Mouse (Mus musculus) 3T3-L1 (cell line): ENCODE results near the gene Apc2.
"Not testable (repeated sequence)": the region's sequence is repeated elsewhere in the genome, so short reads cannot be mapped to it uniquely, and the experiment has no call there.

Source experiments
- DNase-seq: peaks from one replicate; pipeline ENCODE4 v3.0.0-alpha.2; 2015; ENCODE audit warnings: low read depth, low spot score

The Apc2 gene

DNA sequence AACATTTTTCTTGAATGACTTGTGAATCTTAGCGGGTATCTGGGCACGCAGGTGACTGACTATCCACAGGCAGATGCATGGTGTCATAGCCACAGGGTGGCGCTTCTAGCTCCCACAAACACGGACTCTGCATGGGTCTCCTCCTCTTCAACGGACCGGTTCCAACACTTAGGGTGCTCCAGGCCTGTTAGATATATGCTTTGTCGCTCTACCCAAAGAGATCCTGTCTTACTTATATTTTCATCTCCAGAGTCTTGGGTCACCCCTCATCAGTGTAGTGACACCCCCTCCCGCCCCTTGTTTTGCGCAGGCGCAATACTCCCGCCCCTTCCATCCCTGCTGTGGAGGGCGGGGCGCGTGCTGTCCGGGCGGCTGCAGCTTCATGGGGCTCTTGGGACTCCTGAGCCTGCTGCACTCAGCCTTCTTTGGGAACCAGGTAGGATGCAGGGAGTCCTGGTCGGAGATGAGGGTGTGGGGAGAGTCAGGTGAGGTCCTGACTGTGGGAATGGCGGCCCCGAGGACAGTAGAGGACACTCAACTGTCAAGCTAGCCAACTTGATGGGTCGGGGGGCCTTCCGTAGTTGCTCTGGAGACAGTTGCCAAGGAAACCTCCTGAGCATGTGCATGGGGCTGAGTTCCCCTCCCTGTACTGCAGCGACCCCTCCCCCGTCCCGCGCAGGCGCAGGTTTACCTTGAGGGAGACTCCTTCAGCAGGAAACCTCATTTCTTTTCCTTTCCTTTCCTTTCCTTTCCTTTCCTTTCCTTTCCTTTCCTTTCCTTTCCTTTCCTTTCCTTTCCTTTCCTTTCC lies at the start of gene Apc2:
Gene Apc2 (plus strand): TSS at position 360 of the 808 bp plus-strand sequence.
- peak; percentile 57 for DNase-seq

DNA sequence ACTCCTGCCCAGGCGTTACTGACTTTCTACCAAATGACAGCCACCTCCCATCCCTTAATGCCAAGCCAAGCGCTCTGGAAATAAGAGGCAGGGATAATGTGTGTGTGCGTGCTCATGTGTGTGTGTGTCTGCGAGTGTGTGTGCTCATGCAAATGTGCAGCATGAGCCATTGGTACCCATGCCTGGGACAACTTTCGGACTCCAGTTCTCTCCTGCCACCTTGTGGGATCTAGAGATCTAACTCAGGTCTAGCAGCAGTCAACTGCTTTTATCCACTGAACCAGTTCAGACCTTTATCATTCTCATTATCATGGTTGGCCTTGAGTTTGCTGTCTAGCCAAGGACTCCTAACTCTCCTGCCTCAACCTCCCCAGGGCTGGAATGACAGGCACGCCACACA lies 47.9 kb upstream of the Apc2 start:
- peak; percentile 70 for DNase-seq

DNA sequence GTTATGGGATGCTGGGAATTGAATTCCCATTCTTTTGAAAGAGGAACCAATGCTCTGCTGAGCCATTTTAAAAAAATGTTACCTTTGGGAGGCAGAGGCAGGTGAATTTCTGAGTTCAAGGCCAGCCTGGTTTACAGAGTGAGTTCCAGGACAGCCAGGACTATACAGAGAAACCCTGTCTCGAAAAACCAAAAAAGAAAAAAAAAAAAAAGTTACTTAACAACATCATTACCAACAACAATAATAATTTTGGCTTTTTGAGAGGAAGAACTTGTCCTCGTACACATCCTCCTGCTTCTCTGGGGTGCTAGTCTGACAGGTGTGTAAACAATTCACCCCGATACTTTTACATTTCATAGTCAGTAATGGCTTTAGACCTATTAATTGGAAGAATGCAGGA lies 47.3 kb upstream of the Apc2 start:
- DNase-seq = not testable (repeated sequence)

DNA sequence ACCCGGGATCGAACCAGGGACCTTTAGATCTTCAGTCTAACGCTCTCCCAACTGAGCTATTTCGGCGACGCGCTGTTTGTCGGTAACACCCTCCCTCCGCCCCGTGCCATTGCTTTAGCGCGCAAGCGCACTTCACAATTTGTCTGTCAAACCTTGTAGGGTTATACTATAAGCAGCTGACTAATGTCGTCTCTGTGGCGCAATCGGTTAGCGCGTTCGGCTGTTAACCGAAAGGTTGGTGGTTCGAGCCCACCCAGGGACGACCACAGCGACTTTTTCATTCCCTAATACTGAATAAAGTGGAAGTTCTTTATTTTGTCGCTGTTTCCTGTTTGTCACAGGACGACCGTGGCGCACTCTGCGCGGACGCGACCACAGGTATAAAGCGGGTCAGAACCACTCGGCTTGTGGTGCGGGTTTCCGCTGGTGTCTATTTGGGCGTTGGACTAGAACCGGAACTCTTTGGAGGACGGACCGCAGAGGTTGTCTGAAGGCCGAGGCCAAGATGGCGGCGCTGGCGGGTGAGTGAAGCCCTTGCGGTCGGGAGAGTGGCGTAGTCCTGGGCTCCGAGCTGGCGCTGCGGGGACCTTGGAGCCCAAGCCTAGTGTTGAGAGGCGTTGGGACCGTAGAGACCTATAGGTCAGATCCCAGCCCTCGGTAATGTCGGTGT lies 46.7 kb upstream of the Apc2 start, which contains the start of gene Ndufs7:
Gene Ndufs7 (plus strand): TSS at position 151 of the 670 bp plus-strand sequence.
- DNase-seq = peak; percentile 93

DNA sequence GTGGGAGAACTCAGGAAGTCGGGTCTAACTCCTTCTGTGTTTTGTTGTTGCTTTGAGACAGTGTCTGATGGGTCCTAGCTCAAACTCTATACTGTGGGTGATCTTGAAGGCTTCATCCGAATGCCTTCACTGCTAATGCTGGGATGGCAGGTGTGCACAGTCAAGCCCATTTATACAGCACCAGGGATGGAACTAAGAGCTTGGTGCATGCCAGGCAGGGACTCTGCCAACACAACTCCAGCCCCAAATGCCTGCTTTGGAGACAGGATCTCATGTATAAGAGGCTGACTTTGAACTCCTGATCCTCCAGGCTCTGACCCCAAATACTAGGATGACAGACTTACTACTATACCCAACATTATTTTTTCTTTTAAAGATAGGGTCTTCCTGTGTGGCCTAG lies 45.7 kb upstream of the Apc2 start:
- no peak for DNase-seq

DNA sequence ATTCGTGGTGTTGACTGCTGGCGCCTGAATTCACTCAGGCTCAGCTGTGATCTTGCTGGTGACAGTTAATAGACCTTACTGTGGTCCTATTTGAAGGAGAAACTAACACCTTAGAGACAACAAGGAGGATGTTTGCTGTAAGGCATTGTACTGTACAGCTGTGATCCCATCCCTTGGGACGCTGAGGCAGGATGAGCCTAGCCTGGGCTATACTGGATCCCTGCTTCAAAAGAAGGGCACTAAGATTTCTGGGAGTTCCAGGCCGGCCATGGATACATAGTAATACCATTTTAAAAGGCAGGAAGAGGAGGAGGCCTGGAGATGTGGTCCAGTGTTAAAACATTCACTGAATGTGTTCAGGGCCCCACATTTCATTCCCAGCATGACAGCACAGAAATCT lies 45.2 kb upstream of the Apc2 start:
- DNase-seq = no peak

DNA sequence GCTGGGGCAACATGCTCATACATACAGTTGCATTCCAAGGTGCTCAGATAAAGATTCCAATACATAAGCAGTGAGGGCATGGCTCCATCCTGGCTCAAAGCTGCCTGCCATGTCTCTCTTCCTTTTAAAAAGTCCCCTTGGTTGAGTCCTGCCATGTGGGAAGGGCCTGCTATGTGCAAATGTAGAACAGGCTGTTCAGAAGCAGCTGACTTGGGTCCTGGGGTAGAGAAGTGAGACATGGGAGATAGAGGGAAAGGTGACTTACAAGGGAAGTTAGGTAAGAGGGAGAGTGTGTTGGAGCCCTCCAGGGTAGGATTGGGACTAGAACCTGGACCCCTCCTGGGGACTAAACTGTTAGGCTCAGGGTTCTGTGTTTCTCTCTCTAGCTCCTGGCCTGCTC lies 43.8 kb upstream of the Apc2 start:
- no peak for DNase-seq

DNA sequence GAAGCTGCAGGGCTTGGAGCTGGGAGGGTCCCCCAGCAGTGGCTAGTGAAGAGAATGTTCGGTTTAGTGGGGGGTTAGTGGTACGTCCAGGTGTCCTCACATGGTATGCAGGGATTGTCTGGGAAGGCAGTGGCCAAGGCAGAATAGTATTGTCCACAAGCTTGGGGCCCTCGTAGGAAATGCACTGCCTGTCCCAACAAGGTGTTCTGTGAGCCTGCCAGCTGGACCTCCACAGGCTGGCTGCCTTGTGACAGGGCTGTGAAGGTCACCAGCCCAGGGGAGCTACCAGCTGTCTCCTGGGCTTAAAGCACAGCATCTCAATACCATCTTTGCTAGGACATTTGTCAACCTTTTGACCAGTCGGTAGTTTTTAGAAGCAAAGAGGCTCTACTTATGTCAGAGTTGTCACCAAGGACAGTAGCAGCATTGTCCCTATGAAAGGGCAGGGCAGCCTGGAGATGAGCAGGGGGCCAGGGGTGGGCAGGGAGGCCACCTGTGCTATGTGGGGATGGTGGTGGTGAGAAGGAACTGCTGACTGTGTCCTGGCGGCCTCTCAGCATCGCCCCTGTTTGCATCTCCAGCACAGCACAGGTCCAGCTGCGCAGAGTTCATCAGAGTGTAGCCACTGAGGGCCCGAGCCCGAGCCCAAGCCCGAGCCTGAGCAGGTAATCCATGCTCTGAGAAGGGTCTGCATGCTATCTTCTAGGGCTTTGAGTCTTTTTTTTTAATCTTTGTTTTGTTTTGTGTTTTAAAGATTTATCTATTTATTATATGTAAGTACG lies 43.1 kb upstream of the Apc2 start:
- DNase-seq = no peak

DNA sequence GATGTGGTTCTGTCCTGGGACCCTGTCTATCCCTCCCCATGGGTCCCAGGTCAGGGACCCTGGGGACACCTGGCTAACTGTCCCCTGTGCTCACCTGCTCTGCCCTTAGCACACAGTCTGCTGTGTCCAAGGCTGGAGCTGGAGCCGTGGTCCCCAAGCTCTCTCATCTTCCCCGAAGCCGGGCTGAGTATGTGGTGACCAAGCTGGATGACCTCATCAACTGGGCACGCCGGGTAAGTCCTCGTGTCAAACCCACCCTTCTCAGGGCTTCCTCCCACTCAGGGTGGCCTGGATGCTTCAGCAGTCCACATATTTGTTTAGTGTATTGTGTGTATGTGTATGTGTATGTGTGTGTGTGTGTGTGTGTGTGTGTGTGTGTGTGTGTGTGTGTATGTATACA lies 42.2 kb upstream of the Apc2 start:
- DNase-seq = no peak

DNA sequence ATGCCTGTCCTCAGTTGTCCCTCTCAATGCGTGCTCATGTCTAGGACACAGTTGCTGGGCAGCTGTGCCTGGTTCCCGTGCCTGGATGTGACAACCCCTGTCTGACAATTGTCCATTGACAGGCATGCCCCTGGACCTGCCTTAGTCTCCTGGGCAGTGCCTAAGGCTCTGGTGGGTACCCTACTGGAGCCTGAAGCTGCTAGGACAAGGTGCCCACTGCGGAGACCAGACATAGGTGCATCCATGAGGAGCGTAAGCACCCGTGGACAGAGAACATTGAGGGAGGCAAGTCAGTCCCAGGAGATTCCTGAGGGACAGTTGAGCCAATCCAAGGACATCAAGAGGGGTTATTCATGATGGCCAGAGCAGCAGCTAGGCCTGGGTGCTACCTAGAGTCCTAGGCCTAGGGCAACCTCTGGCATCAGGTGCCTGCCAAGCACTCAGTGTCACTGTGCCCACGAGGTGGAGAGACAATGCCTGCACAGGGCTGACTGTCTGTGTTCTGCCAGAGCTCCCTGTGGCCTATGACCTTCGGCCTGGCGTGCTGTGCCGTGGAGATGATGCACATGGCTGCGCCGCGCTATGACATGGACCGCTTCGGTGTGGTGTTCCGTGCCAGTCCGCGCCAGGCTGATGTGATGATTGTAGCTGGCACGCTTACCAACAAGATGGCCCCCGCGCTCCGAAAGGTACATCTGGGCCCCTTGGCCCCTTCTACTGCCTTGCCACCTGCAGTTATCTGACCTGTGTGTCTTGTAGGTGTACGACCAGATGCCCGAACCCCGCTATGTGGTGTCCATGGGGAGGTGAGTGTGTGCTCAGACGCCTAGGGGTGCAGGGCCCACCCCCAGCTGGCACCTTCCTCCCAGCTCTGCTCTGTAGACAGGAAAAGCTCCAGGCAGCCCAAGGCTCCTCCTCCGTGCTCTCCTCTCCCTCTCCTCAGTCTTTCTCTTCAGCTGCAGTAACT lies 41.2 kb upstream of the Apc2 start:
- no peak for DNase-seq

DNA sequence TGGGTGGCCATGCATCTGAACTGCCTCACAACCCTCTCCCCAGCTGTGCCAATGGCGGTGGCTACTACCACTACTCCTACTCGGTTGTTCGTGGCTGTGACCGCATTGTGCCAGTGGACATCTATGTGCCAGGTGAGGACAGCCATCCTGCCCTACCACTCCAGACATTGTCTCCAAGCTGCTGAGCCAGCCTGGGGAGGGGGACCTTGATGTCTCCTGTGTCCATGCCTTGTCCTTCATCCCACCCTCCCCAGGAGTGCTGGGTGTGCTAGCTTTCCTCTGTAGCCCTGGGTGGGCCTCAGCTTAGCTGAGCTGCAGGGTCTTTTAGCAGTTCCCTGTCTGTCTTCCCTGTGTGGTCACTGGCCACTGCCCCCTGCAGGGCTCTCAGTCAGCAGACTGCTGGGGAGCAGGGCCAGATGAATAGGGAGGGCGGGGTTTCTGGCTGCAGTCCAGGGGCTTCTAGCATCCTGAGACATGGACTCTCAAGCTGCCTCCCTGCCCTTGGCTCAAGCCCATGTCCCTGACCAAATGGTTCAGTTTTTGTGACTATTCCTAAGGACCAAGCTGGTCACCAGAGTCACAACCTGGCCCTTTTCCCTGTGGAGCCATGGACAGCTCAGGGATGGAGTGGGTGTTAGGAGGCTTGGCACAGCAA lies 39.8 kb upstream of the Apc2 start:
- peak; percentile 39 for DNase-seq

DNA sequence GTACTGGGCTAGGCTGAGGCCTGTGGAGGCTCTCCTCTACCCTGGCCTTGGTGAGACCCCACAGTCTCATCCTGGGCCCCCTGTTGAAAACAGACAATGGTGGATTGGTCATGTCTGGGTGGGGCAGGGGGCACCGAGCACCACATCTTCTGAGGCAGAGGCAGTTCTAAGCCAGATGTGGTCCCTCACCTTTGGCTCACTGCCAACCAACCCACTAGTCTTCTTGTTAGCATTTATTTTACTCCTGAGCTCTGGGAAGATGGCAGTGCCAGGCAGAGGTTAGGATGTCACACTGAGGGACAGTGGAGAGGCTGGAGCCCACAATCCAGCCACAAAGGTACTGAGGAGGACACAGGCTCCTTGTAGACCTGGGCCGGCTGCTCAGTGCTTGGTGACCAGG lies 37.8 kb upstream of the Apc2 start:
- no peak for DNase-seq

DNA sequence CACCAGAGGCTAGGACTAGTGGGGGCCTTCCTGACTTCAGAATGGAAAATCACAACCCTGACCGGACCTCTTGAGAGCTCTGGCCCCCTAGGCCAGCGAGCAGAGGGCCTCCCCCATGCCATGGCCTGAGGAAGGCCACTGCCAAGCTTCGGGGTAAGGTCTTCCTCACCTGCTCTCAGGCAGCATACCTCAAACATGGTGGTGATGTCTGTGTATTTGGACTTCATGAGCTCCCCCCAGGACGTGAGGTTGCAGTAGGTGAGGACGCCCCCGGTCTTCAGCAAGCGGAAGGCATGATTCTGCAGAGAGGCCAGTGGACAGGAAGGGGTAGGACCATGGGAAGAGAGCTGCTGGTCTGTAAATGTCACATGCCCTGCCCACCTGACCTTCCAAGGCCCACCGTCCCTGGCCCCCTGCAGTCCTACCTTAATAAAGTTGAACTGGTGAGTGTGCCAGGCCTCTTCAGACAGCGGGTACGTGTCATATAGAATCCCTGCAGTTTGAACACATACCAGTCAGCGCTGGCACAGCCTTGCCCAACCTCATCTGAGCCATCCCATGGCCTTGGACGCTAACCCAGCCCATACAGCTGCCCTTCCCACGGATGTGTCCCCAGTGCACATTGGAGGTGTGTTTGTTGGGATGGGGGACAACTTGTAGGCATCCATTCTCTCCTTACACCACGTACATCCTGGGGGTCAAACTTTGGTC lies 36.9 kb upstream of the Apc2 start:
- no peak for DNase-seq

DNA sequence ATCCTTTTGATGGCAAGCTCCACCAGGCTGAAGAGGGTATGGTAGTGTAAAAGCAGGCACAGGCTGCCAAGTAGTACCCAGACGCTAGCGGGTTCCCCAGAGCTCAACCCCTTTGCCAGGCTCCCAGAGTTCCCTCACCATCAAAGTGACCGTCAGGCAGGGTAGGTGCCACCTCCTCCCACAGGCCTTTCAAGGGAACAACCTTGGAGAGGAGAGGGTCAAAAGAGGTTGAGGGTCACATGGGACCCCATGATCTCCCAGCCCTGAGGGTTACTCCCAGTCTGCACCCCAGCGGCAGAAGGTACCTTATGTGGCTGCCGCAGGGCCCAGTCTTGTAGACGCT lies 36.3 kb upstream of the Apc2 start:
- no peak for DNase-seq

DNA sequence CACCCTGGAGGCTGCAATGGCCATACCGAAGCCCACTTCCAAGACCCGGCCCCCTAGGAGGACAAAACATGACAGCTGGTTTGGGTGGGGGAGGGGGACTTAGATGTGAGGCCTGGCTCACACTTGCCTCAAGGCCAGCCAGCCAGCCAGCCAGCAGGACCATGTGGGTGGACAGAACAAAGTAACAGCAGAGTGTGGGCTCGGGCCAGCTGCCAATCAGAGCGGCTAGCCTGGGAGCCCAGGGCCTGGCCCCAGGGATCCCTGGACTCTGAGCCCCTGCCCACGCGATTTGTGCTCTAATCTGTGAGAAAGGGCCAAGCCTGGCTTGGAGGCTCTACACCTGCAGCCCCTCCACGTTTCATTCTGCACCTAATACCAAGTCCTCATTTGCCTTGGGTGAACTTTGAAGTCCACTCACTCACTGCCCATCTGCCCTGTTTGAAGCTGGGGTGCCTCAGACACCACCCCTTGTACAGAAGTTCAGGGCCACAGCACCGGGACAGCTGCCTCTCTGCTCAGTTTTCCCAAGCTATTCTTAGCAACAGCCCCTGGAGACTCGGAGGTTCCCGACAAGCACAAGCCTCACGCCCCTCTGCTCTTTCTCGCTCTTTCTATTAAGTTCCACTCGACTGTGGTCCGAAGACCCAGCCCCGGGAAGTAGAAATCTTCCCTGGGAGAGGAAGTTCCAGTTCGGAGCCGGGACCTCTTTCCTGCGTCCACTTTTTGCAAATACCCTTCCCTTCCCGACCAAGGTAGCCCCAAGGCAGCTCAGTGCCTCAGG lies 35.7 kb upstream of the Apc2 start:
- DNase-seq = peak; percentile 80

DNA sequence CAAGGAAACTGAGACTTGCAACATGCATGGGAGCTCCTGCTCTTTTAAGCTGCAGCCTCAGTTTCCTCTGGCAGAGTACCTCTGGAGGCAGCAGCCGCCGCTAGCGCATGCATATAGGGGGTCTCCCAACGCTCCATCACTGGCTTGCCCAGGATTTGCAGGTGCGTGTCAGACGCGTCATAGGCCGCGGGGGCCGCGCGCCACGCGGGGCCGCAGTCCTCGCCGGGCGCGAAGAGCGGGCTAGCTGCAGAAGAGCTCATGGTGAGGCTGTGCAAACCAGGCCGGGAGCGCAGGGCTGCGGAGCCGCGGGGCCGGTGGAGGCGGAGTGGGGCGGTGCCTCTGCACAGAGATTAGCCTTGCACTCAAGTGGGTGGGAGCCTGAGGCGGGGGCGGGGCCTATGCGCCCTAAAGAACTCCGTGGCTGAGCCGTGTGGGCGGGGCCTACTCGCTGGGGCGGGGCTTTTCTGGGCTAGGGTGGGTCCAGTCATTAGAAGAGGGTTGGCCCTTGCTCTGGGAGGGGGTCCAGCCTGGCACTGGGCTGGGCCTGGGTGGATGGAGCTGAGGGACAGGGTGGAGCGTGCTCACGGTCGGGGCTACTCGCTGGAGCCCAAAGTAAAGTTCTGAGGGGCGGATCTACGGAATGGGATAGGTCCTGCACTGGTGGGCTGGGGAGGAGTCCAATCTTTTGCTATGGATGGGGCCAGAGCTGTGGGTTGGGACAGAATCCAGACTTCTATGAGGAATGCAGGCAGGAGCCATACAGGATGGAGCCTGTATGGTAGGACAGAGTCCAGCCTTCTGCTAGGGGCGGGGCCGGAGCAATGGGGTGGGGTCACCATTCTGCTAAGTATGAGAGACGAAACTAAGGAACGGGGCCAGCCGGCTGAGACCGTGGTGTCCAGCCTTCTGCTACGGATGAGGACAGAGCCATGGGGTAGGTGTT lies 34.9 kb upstream of the Apc2 start, which contains the start of the genes Gamt and Dazap1:
Gene Gamt (minus strand): TSS at position 371 of the 943 bp plus-strand sequence.
Gene Dazap1 (plus strand): TSS at position 845 of the 943 bp plus-strand sequence.
- peak; percentile 99 for DNase-seq

DNA sequence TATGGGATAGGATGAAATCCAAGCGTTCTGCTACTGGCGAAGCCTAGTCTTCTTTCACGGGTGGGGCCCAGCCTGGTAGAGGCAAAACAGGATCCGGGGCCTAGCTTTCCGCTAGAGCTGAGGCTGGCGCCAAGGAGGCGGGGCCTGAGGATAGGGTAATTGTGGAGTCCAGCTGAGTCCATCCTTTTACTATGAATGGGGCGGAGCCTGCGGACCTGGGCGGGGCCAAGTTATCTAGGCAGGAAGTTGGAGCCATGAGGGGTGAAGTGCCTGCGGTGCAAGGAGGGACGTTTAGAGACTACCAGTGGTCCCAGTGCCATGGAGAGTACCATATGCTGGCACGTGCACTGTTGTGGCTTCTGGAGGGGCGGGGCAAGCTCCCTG lies 34.2 kb upstream of the Apc2 start:
- peak; percentile 99 for DNase-seq

DNA sequence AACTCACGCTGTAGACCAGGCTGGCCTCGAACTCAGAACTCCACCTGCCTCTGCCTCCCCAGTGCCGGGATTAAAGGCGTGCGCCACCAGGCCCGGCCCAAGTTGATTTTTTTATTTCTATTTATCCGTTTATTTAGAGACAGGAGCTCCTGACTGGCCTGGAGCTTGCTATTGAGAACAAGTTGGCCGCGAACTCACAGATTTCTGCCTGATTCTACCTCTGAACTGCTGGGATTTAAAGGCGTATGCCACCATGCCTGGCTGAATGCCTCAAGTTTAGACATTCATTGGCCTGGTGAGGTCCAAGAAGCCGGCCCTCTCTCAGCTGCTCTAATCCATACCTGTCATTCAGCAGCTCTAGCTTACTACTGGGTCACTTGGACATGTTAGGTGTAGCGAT lies 33.6 kb upstream of the Apc2 start:
- DNase-seq = no peak
